Mouse (Mus musculus): ENCODE results near the gene Usp43. TPM values are rescaled to one million over a fixed set of nuclear protein-coding genes. Genes with fewer than 3 reads are reported as not detected.

Gene Usp43
- total and polyA plus RNA-seq, 2 experiments from 2014 or later, result 0.68 to 0.94 TPM

- Histone ChIP-seq H3K9me3 (ENCODE audit: low read length) (no peaks in the 10 kb centered on the region), H3K27me3 (ENCODE audit: insufficient read depth, low read length) (no peaks in the 10 kb centered on the region), H3K9ac (replicated peaks; ENCODE audit: low read length) (no peak overlapping the region), H3K4me3 (ENCODE audit: low read length) (no peak overlapping the region), H3K36me3 (ENCODE audit: insufficient read depth, low read length) (no peaks in the 10 kb centered on the region), H3K4me2 (ENCODE audit: low read depth, low read length) (no peak overlapping the region), H3K27ac (no peak overlapping the region), H3K4me1 (ENCODE audit: insufficient read depth, low read length) (no peaks in the 10 kb centered on the region)
- no peak for ATAC-seq
- DNase-seq (ENCODE audit: low spot score), result no peak
- no peak for TF ChIP-seq CTCF (IDR thresholded peaks at IDR 0.05; ENCODE audit: low read depth)
- WGBS, result 84% methylated on average over 5 of the region's 5 CpGs
These were observed 10.9 kb downstream of the Usp43 start for GRCm38 (mm10) chr11:67911074-67911473.

GRCm38 (mm10) chr11:67903756-67904155, 18.2 kb downstream of the Usp43 start:
- Histone ChIP-seq H3K27me3 (ENCODE audit: insufficient read depth, low read length) (no peaks in the 10 kb centered on the region), H3K36me3 (ENCODE audit: insufficient read depth, low read length) (no peaks in the 10 kb centered on the region), H3K9ac (replicated peaks; ENCODE audit: low read length) (no peak overlapping the region), H3K4me3 (ENCODE audit: low read length) (no peak overlapping the region), H3K27ac (no peak overlapping the region), H3K4me1 (ENCODE audit: insufficient read depth, low read length) (no peaks in the 10 kb centered on the region), H3K4me2 (ENCODE audit: low read depth, low read length) (no peak overlapping the region), H3K9me3 (ENCODE audit: low read length) (no peaks in the 10 kb centered on the region)
- 86% methylated on average over 4 of the region's 4 CpGs for WGBS
- no peak for TF ChIP-seq CTCF (IDR thresholded peaks at IDR 0.05; ENCODE audit: low read depth)
- DNase-seq (ENCODE audit: low spot score) (no peak), ATAC-seq (no peak)

DNA sequence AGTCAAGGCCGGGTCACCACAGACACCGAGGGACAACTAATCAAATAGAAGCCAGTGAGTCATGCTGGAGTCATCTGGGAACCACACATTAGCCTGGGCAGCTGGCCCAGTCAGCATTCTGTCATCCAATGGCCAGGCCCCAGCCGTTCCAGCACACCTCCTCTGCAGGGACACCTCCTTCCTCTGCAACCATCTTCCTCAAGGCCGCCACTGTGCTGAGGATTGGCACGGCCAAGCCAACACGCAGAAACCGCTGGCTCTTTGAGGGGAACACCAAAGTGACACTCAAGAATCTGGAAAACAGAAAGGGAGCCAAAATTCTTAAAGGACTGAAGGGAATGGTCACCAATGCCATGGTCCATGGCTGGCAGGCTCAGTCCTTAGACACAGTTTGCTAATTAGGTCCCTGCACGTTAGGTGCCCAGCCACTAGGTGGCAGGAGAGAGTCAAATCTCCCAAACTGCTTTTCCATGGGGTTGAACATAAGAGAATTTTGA, 24.8 kb downstream of the Usp43 start:
- Histone ChIP-seq H3K9me3 (ENCODE audit: low read length) (no peaks in the 10 kb centered on the region), H3K9ac (replicated peaks; ENCODE audit: low read length) (no peak overlapping the region), H3K4me2 (ENCODE audit: low read depth, low read length) (no peak overlapping the region), H3K27ac (no peak overlapping the region), H3K36me3 (ENCODE audit: insufficient read depth, low read length) (no peaks in the 10 kb centered on the region), H3K27me3 (ENCODE audit: insufficient read depth, low read length) (no peaks in the 10 kb centered on the region), H3K4me3 (ENCODE audit: low read length) (no peak overlapping the region), H3K4me1 (ENCODE audit: insufficient read depth, low read length) (peaks cover 5% of the 10 kb centered on the region)
- DNase-seq (ENCODE audit: low spot score) (peak; percentile 63), ATAC-seq (peak; percentile 87)
- WGBS, result 48% methylated on average over 8 of the region's 8 CpGs
- TF ChIP-seq CTCF (IDR thresholded peaks at IDR 0.05; ENCODE audit: low read depth), result peak; percentile 84

DNA sequence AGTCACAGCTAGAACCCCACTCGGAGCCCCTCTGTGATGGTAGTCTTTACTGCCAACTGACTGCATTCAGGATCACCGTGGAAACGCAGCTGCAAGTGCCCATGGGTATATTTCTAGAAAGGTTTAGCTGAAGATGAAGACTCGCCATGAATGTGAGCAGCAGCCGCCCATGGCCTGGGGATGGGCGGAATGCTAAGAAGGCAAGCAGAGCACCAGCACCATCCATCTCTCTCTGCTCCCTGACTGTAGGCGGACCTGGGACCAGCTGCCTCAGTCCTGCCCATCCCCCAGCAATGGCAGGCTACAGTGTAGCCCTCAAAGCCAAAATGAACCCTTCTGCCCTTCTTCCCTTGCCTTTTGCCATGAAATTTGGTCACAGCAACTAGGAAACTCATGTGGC, 26.3 kb downstream of the Usp43 start:
- 38% methylated on average over 7 of the region's 7 CpGs for WGBS
- peaks cover 5% of the 10 kb centered on the region for H3K4me1 ChIP-seq (ENCODE audit: insufficient read depth, low read length)
- ATAC-seq, result peak; percentile 51; the same call in 1 of the 2 replicates

GRCm38 (mm10) chr11:67888521-67888920, 33.4 kb downstream of the Usp43 start:
- Histone ChIP-seq H3K9ac (replicated peaks; ENCODE audit: low read length) (no peak overlapping the region), H3K36me3 (ENCODE audit: insufficient read depth, low read length) (no peaks in the 10 kb centered on the region), H3K4me1 (ENCODE audit: insufficient read depth, low read length) (no peaks in the 10 kb centered on the region), H3K4me3 (ENCODE audit: low read length) (no peak overlapping the region), H3K27ac (no peak overlapping the region), H3K9me3 (ENCODE audit: low read length) (no peaks in the 10 kb centered on the region), H3K27me3 (ENCODE audit: insufficient read depth, low read length) (no peaks in the 10 kb centered on the region), H3K4me2 (ENCODE audit: low read depth, low read length) (no peak overlapping the region)
- no peak for ATAC-seq
- WGBS, result 76% methylated on average over 5 of the region's 5 CpGs
- no peak for TF ChIP-seq CTCF (IDR thresholded peaks at IDR 0.05; ENCODE audit: low read depth)
- DNase-seq (ENCODE audit: low spot score), result no peak

More for the DNA sequence above, 26.3 kb downstream of the Usp43 start:
- no peaks in the 10 kb centered on the region for H3K27me3 ChIP-seq (ENCODE audit: insufficient read depth, low read length)
- H3K9me3 ChIP-seq (ENCODE audit: low read length), result no peaks in the 10 kb centered on the region
- H3K36me3 ChIP-seq (ENCODE audit: insufficient read depth, low read length), result no peaks in the 10 kb centered on the region
- no peak overlapping the region for H3K9ac ChIP-seq (replicated peaks; ENCODE audit: low read length)
- H3K4me3 ChIP-seq (ENCODE audit: low read length), result no peak overlapping the region
- H3K27ac ChIP-seq, result no peak overlapping the region
- peak; percentile 46 for DNase-seq (ENCODE audit: low spot score)
- H3K4me2 ChIP-seq (ENCODE audit: low read depth, low read length), result no peak overlapping the region
- no peak for TF ChIP-seq CTCF (IDR thresholded peaks at IDR 0.05; ENCODE audit: low read depth)

DNA sequence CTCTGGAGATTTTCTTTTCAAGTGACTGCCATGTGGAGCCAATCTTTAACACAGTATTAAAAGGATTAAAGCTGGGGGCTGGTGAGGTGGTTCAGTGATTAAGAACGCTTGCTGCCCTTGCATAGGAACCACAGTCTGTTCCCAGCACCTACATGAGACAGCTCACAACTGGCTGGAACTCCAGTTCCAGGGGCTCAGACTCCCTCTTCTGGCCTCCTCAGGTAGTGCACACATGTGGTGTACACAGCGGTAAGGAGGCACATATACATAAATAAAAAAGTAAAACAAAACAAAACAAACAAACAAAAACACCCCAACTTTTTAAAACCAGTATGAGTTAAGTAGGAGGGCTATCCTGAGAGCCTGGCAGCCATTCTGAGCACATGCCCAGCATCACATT, 36.0 kb downstream of the Usp43 start:
- H3K36me3 ChIP-seq (ENCODE audit: insufficient read depth, low read length), result no peaks in the 10 kb centered on the region
- no peak overlapping the region for H3K27ac ChIP-seq
- H3K4me3 ChIP-seq (ENCODE audit: low read length), result no peak overlapping the region
- WGBS, result 86% methylated on average over 2 of the region's 2 CpGs
- ATAC-seq (no peak), DNase-seq (ENCODE audit: low spot score) (no peak)
- no peak overlapping the region for H3K9ac ChIP-seq (replicated peaks; ENCODE audit: low read length)
- peak; percentile 23; the same call in 1 of the 2 replicates for TF ChIP-seq CTCF (IDR thresholded peaks at IDR 0.05; ENCODE audit: low read depth)
- H3K4me1 ChIP-seq (ENCODE audit: insufficient read depth, low read length), result no peaks in the 10 kb centered on the region
- no peaks in the 10 kb centered on the region for H3K27me3 ChIP-seq (ENCODE audit: insufficient read depth, low read length)
- H3K4me2 ChIP-seq (ENCODE audit: low read depth, low read length), result no peak overlapping the region
- no peaks in the 10 kb centered on the region for H3K9me3 ChIP-seq (ENCODE audit: low read length)

GRCm38 (mm10) chr11:67865521-67866197, 56.3 kb downstream of the Usp43 start:
- Histone ChIP-seq H3K4me1 (ENCODE audit: insufficient read depth, low read length) (no peaks in the 10 kb centered on the region), H3K27me3 (ENCODE audit: insufficient read depth, low read length) (no peaks in the 10 kb centered on the region), H3K27ac (no peak overlapping the region), H3K9ac (replicated peaks; ENCODE audit: low read length) (no peak overlapping the region), H3K36me3 (ENCODE audit: insufficient read depth, low read length) (no peaks in the 10 kb centered on the region), H3K4me3 (ENCODE audit: low read length) (no peak overlapping the region), H3K4me2 (ENCODE audit: low read depth, low read length) (no peak overlapping the region), H3K9me3 (ENCODE audit: low read length) (no peaks in the 10 kb centered on the region)
- WGBS, result 85% methylated on average over 9 of the region's 9 CpGs
- DNase-seq (ENCODE audit: low spot score) (no peak), ATAC-seq (no peak)
- TF ChIP-seq CTCF (IDR thresholded peaks at IDR 0.05; ENCODE audit: low read depth), result no peak

Data from hindbrain, postnatal 0 days (tissue).